Comparison of ENCODE assay signal across 13 mouse cellular contexts in genomic region chr12:82275767-82276166, GRCm38 (mm10).
A peak's percentile ranks its signal among the peaks of the same experiment; 100 is the strongest.
DNase-seq lines count a peak whose midpoint lies in the region; ATAC-seq and TF ChIP-seq lines count a peak whose summit lies in the region.
"Had no signal": no experiment of that assay in that cellular context is flagged by ENCODE, and none has a peak within 500 bp of the region (broad histone marks: within the 10 kb centered on the region; RNA-seq: fewer than 3 reads in every experiment).

No protein-coding gene starts in this region.

- no peak for TF ChIP-seq POLR2A in bone marrow macrophage, adult 2 months (IDR thresholded peaks at IDR 0.05; ENCODE audit: borderline replicate concordance, low read depth, low read length)
- TF ChIP-seq POLR2A in heart, adult 2 months (IDR thresholded peaks at IDR 0.05; ENCODE audit: insufficient read depth, low read depth, low read length): no peak

- H3K27me3 ChIP-seq in limb, embryonic 11.5 days (ENCODE audit: control insufficient read depth, insufficient read depth, low read length): no peaks in the 10 kb centered on the region
- no peaks in the 10 kb centered on the region for H3K27me3 ChIP-seq in limb, embryonic 10.5 days (ENCODE audit: low read depth, poor library complexity, severe bottlenecking)
- H3K27me3 ChIP-seq in heart, adult 2 months (ENCODE audit: control insufficient read depth, insufficient read depth, low read length): no peaks in the 10 kb centered on the region
- H3K27me3 ChIP-seq: liver, embryonic 15.5 days; neural tube, embryonic 13.5 days had no signal

- WGBS in limb, embryonic 11.5 days: 50% methylated on average over 5 of the region's 5 CpGs
- 68% methylated on average over 5 of the region's 5 CpGs for WGBS in limb, embryonic 10.5 days
- WGBS in heart, adult 2 months: 44% methylated on average over 5 of the region's 5 CpGs

- H3K27ac ChIP-seq in limb, embryonic 11.5 days (replicated peaks; ENCODE audit: low read depth, low read length): 0 out of 2 replicates have a peak overlapping the region, but pooled peaks have one; percentile 30
- no peak overlapping the region for H3K27ac ChIP-seq in limb, embryonic 10.5 days
- peak overlapping the region; percentile 44 for H3K27ac ChIP-seq in bone marrow macrophage, adult 2 months (ENCODE audit: insufficient read depth, low read depth, low read length)
- H3K27ac ChIP-seq in heart, adult 2 months: no peak overlapping the region
- H3K27ac ChIP-seq: liver, embryonic 15.5 days had no signal

- peaks cover 10% of the 10 kb centered on the region; the same call in 1 of the 2 replicates for H3K4me1 ChIP-seq in limb, embryonic 11.5 days (ENCODE audit: control insufficient read depth, insufficient read depth, low read length)
- peaks cover 28% of the 10 kb centered on the region for H3K4me1 ChIP-seq in limb, embryonic 10.5 days
- peaks cover 23% of the 10 kb centered on the region for H3K4me1 ChIP-seq in bone marrow macrophage, adult 2 months (ENCODE audit: control insufficient read depth, insufficient read depth, low read length)
- H3K4me1 ChIP-seq in heart, adult 2 months (ENCODE audit: control insufficient read depth, insufficient read depth, low read length): peaks cover 2% of the 10 kb centered on the region
- H3K4me1 ChIP-seq: liver, embryonic 15.5 days had no signal

- H3K79me2 ChIP-seq in heart, adult 2 months (replicated peaks; ENCODE audit: control insufficient read depth, insufficient read depth, low read length): no peaks in the 10 kb centered on the region

- intact Hi-C loops in heart, adult 2 months (cut with DNase I): loop anchor here (5.0 kb wide), 1 partner anchor 48 kb away; no protein-coding TSS in a partner anchor

- no peak for ATAC-seq in limb, embryonic 11.5 days (ENCODE audit: insufficient number of reproducible peaks, low FRiP score, low TSS enrichment, low read depth)
- ATAC-seq: forebrain, embryonic 14.5 days had no signal

- no peak overlapping the region for H3K9ac ChIP-seq in limb, embryonic 11.5 days (ENCODE audit: low read length)
- H3K9ac ChIP-seq in heart, adult 2 months (ENCODE audit: low read depth, low read length): no peak overlapping the region
- H3K9ac ChIP-seq: liver, embryonic 15.5 days; neural tube, embryonic 13.5 days had no signal

- no peak overlapping the region for H3K4me2 ChIP-seq in limb, embryonic 11.5 days (ENCODE audit: low read depth, severe bottlenecking)
- H3K4me2 ChIP-seq: liver, embryonic 15.5 days; neural tube, embryonic 13.5 days had no signal

- TF ChIP-seq CTCF in bone marrow macrophage, adult 2 months (IDR thresholded peaks at IDR 0.05; ENCODE audit: low read depth, low read length): no peak
- no peak for TF ChIP-seq CTCF in heart, adult 2 months (IDR thresholded peaks at IDR 0.05)

- no peak for TF ChIP-seq EP300 in heart, adult 2 months (IDR thresholded peaks at IDR 0.05; ENCODE audit: insufficient read depth, low read depth, low read length)

- H3K36me3 ChIP-seq in limb, embryonic 11.5 days (ENCODE audit: control insufficient read depth, insufficient read depth, low read length): no peaks in the 10 kb centered on the region
- no peaks in the 10 kb centered on the region for H3K36me3 ChIP-seq in limb, embryonic 10.5 days
- H3K36me3 ChIP-seq in heart, adult 2 months (ENCODE audit: control insufficient read depth, insufficient read depth, low read length): no peaks in the 10 kb centered on the region
- H3K36me3 ChIP-seq: liver, embryonic 15.5 days; neural tube, embryonic 13.5 days had no signal

- H3K9me3 ChIP-seq in limb, embryonic 11.5 days (ENCODE audit: control insufficient read depth, low read length): no peaks in the 10 kb centered on the region
- no peaks in the 10 kb centered on the region for H3K9me3 ChIP-seq in limb, embryonic 10.5 days (replicated peaks)
- H3K9me3 ChIP-seq: liver, embryonic 15.5 days; neural tube, embryonic 13.5 days had no signal

- no peak overlapping the region for H3K4me3 ChIP-seq in limb, embryonic 11.5 days (ENCODE audit: low read depth, low read length)
- H3K4me3 ChIP-seq in limb, embryonic 10.5 days: no peak overlapping the region
- no peak overlapping the region for H3K4me3 ChIP-seq in bone marrow macrophage, adult 2 months (ENCODE audit: insufficient read depth, low read length)
- H3K4me3 ChIP-seq in heart, adult 2 months: no peak overlapping the region
- H3K4me3 ChIP-seq: liver, embryonic 15.5 days; neural tube, embryonic 13.5 days had no signal

- DNase-seq in limb, embryonic 11.5 days (ENCODE audit: low spot score): no peak
- DNase-seq in limb, embryonic 10.5 days (ENCODE audit: low spot score): no peak
- DNase-seq in heart, adult 2 months: peak; percentile 70 to 74
- peak; percentile 65 for DNase-seq in lung, postnatal 14 days
- no peak for DNase-seq in testis, postnatal 14 days (ENCODE audit: low spot score)
- DNase-seq in frontal cortex, adult 2 months (ENCODE audit: extremely low spot score in 1 of 2, low spot score in 1 of 2): no peak
- DNase-seq in MN1 (ENCODE audit: low spot score): no peak
- DNase-seq: cerebellum, postnatal 14 days; thymus, adult 2 months had no signal

Comparison
In these comparisons a context has a peak if more than half of its experiments do, and no peak if none do; other contexts are left out.
1. H3K27ac ChIP-seq: peak in limb, embryonic 11.5 days (single experiment) and bone marrow macrophage, adult 2 months (single experiment); none in limb, embryonic 10.5 days (single experiment) and heart, adult 2 months (single experiment).
2. DNase-seq: peak in heart, adult 2 months (2 of 2) and lung, postnatal 14 days (single experiment); none in limb, embryonic 11.5 days (single experiment), limb, embryonic 10.5 days (single experiment), testis, postnatal 14 days (single experiment), frontal cortex, adult 2 months (0 of 2) and MN1 (single experiment).